Mouse (Mus musculus): ENCODE data around the gene Hoxc12.

Hoxc12 gene

DNA sequence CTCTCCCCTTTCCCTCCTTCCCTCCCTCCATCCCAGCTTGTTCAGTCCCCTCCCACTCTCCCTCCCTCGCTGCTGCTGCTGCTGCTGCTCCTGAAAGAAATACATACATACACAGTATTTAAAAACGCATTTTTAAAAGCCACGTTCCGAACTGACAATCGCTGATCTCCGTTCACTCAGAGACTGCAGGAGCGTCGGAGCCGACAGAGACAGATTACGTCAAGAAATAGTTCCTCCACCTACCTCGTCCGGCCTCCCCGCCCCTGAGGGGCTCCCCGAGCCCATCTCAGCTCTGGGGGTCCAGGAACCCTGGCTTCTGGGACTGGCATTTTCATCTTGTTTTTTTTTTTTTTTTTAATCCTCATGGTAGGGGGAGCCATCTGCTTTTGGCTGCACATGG, 44.4 kb downstream of the Hoxc12 start:
- TF ChIP-seq GATA4 (IDR thresholded peaks at IDR 0.05; ENCODE audit: insufficient replicate concordance, low read length), result no peak

DNA sequence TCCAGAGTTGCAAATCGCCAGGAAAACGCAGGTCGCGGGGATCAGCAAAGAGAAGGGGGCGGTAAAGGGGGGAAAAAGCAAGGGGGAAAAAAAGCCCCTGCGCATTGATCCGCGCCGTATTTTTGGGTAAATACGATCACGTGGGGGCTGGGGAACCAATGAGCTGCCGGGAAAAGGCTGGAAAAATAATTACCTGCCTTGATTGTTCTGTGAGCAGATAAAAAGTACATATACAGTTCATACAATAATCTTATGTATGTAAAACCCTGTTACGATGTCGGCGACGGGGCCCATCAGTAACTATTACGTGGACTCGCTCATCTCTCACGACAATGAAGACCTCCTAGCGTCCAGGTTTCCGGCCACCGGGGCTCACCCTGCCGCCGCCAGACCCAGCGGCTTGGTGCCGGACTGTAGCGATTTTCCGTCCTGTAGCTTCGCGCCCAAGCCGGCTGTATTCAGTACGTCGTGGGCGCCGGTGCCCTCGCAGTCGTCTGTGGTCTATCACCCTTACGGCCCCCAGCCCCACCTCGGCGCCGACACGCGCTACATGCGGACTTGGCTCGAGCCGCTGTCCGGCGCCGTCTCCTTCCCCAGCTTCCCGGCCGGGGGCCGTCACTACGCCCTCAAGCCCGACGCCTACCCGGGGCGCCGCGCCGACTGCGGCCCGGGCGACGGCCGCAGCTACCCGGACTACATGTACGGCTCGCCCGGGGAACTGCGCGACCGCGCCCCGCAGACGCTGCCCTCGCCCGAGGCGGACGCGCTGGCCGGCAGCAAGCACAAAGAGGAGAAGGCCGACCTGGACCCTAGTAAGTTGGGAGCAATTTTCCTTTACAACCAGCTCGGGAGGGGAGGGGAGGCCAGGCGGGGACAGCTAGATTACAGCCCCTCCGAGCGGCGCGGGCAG, 45.1 kb downstream of the Hoxc12 start:
- no peak for TF ChIP-seq GATA4 (IDR thresholded peaks at IDR 0.05; ENCODE audit: insufficient replicate concordance, low read length)

GRCm38 (mm10) chr15:102983716-102984115, 47.2 kb downstream of the Hoxc12 start:
- no peak for TF ChIP-seq GATA4 (IDR thresholded peaks at IDR 0.05; ENCODE audit: insufficient replicate concordance, low read length)

GRCm38 (mm10) chr15:102984521-102984920, 48.0 kb downstream of the Hoxc12 start:
- TF ChIP-seq GATA4 (IDR thresholded peaks at IDR 0.05; ENCODE audit: insufficient replicate concordance, low read length), result no peak

DNA sequence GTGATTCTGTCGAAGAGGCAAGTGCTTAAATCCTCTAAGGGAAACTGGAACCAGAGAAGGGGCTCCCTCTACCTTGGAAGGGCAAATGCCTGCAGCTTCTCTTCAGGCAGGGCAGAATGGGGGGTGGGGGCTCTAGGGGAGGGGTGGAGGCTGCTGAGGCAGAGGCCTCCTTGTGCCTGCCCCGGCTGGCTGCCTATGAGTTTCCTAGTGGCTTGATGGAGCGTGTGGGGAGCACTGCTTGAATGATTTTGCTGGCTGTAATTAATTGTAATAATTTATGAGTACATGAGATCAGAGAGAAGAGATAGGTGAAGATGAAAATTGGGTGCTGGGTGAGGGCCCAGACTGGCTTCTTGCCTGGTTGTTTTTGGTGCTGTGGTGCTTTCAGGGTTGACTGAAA, 48.4 kb downstream of the Hoxc12 start:
- TF ChIP-seq GATA4 (IDR thresholded peaks at IDR 0.05; ENCODE audit: insufficient replicate concordance, low read length), result no peak

- no peak for TF ChIP-seq GATA4 (IDR thresholded peaks at IDR 0.05; ENCODE audit: insufficient replicate concordance, low read length)
Measured at GRCm38 (mm10) chr15:102987124-102987833, 50.7 kb downstream of the Hoxc12 start.

- TF ChIP-seq GATA4 (IDR thresholded peaks at IDR 0.05; ENCODE audit: insufficient replicate concordance, low read length), result no peak
Measured at GRCm38 (mm10) chr15:102988078-102988477, 51.5 kb downstream of the Hoxc12 start.

Data from liver, adult (tissue).